Mouse (Mus musculus): ENCODE results near the gene Cbx1. TPM values are rescaled to one million over a fixed set of nuclear protein-coding genes. Genes with fewer than 3 reads are reported as not detected.
"Not testable (repeated sequence)": the region's sequence is repeated elsewhere in the genome, so short reads cannot be mapped to it uniquely, and the experiment has no call there.

Cbx1 gene
- polyA plus RNA-seq, 1 experiment from 2014 or later = 156 TPM

DNA sequence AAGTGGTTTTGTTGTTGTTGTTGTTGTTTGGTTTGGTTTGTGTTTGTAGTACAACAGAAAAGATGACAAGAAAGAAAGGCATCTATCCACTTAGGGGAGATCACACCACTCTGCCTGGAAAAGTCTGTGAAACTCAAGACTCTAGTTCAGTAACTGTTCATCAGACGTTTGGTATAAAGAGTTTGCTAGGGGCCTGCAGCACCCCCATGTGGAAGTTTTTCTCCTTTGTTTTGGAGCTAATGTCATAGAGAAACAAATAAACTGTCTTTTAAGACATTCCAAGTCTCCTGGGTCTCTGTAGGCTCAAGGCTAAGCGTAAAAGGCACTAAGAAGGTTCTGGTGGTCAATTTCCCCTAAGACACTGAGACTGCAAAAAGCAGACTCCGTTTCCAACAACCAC, 12.9 kb upstream of the Cbx1 start:
- Histone ChIP-seq H3K9ac (replicated peaks) (0 out of 2 replicates have a peak overlapping the region, but pooled peaks have one; percentile 73), H3K36me3 (peaks cover 27% of the 10 kb centered on the region), H3K9me3 (no peaks in the 10 kb centered on the region), H3K27me3 (no peaks in the 10 kb centered on the region), H3K4me1 (peaks cover 13% of the 10 kb centered on the region), H3K27ac (replicated peaks) (no peak overlapping the region), H3K4me3 (no peak overlapping the region), H3K4me2 (replicated peaks) (peak overlapping the region; percentile 88)
- ATAC-seq (ENCODE audit: low FRiP score, low read depth) = no peak
- WGBS = 61% methylated on average over 3 of the region's 3 CpGs

- peaks cover 15% of the 10 kb centered on the region; the same call in 1 of the 2 replicates for H3K36me3 ChIP-seq
- peak within 1 kb of the TSS; percentile 82 for H3K4me3 ChIP-seq
- H3K4me2 ChIP-seq (replicated peaks) = peak within 1 kb of the TSS; percentile 88
- no peaks in the 10 kb centered on the region for H3K9me3 ChIP-seq
- peak within 1 kb of the TSS; percentile 73 for H3K9ac ChIP-seq (replicated peaks)
- ATAC-seq (ENCODE audit: low FRiP score, low read depth) = peak; percentile 99
- 2% methylated on average over 59 of the region's 59 CpGs for WGBS
- H3K27ac ChIP-seq (replicated peaks) = peak within 1 kb of the TSS; percentile 46
- H3K4me1 ChIP-seq = peaks cover 13% of the 10 kb centered on the region
- H3K27me3 ChIP-seq = no peaks in the 10 kb centered on the region
Observed at GRCm38 (mm10) chr11:96776968-96777962, 11.7 kb upstream of the Cbx1 start, which contains the start of gene Snx11. Snx11 (minus strand) TSS chr11:96777559.

- H3K27me3 ChIP-seq; H3K9me3 ChIP-seq; H3K36me3 ChIP-seq; ATAC-seq (ENCODE audit: low FRiP score, low read depth): not testable (repeated sequence)
- H3K9ac ChIP-seq (replicated peaks) = peak overlapping the region; percentile 41; the same call in 1 of the 2 replicates
- peak overlapping the region; percentile 88 for H3K4me2 ChIP-seq (replicated peaks)
- 73% methylated on average over 10 of the region's 10 CpGs for WGBS
- peak overlapping the region; percentile 46 for H3K27ac ChIP-seq (replicated peaks)
- H3K4me1 ChIP-seq = peaks cover 13% of the 10 kb centered on the region
- H3K4me3 ChIP-seq = peak overlapping the region; percentile 82
Observed at GRCm38 (mm10) chr11:96778061-96778627, 10.8 kb upstream of the Cbx1 start.

DNA sequence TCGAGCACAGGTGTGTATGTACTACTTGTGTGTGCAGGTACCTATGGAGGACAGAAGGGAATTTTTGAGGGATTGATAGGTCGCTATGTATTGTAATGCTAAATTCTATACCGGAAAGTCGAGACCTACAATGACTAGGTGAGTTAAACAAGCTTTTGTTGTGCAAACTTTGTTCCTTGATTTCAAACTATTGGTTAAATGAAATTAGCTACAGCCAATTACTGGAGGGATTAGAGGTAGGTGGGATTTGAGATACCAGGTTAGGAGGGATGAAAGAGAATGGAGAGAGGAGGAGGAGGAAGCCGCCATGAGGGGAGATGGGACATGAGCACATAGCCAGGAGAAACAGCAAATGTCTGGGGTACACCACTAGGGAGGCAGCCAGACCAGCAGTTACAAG, 8.6 kb upstream of the Cbx1 start:
- Histone ChIP-seq H3K4me3 (no peak overlapping the region), H3K9ac (replicated peaks) (no peak overlapping the region), H3K27ac (replicated peaks) (no peak overlapping the region), H3K4me2 (replicated peaks) (no peak overlapping the region), H3K4me1 (peaks cover 13% of the 10 kb centered on the region), H3K27me3 (no peaks in the 10 kb centered on the region), H3K36me3 (no peaks in the 10 kb centered on the region), H3K9me3 (no peaks in the 10 kb centered on the region)
- ATAC-seq (ENCODE audit: low FRiP score, low read depth) = no peak
- WGBS = 75% methylated on average over 5 of the region's 5 CpGs

DNA sequence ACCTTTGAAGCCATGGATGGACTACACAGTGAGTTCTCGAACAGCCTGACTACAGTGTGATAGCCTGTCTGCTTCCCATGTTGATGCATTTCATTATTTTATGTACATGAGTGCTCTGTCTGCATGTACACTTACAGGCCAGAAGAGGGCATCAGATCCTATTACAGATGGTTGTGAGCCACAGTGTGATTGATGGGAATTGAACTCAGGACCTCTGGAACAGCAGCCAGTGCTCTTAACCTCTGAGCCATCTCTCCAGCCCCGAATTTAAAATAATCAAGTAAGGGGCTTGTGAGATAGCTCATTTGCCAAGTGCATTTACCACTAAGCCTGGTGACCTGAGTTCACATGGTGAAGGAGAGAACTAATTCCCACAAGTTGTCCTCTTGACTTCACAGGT, 7.5 kb upstream of the Cbx1 start:
- no peak overlapping the region for H3K4me2 ChIP-seq (replicated peaks)
- H3K9ac ChIP-seq (replicated peaks) = no peak overlapping the region
- WGBS = 69% methylated on average over 2 of the region's 2 CpGs
- no peaks in the 10 kb centered on the region for H3K36me3 ChIP-seq
- no peaks in the 10 kb centered on the region for H3K9me3 ChIP-seq
- no peak overlapping the region for H3K27ac ChIP-seq (replicated peaks)
- H3K27me3 ChIP-seq = no peaks in the 10 kb centered on the region
- no peak for ATAC-seq (ENCODE audit: low FRiP score, low read depth)
- no peak overlapping the region for H3K4me3 ChIP-seq
- H3K4me1 ChIP-seq = peaks cover 5% of the 10 kb centered on the region

DNA sequence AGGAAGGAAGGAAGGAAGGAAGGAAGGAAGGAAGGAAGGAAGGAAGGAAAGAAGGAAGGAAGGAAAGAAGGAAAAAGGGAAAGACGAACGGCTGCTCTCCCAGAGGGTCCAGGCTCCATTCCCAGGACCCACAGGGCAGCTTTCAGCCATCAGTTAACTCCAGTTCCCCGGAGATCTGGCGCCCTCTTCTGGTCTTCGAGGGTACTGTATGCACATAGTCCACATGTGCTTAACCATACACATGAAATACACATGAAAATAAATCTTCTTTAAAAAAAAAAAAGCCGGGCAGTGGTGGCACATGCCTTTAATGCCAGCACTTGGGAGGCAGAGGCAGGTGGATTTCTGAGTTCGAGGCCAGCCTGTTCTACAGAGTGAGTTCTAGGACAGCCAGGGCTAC, 4.1 kb upstream of the Cbx1 start:
- H3K4me2 ChIP-seq (replicated peaks); ATAC-seq (ENCODE audit: low FRiP score, low read depth); H3K9me3 ChIP-seq; H3K27me3 ChIP-seq; H3K27ac ChIP-seq (replicated peaks); H3K4me1 ChIP-seq; H3K36me3 ChIP-seq; H3K9ac ChIP-seq (replicated peaks); H3K4me3 ChIP-seq: not testable (repeated sequence)
- 16% methylated on average over 7 of the region's 7 CpGs for WGBS

GRCm38 (mm10) chr11:96786731-96787450, 2.0 kb upstream of the Cbx1 start:
- Histone ChIP-seq H3K27me3 (no peaks in the 10 kb centered on the region), H3K36me3 (no peaks in the 10 kb centered on the region), H3K9ac (replicated peaks) (no peak overlapping the region), H3K4me1 (peaks cover 19% of the 10 kb centered on the region), H3K4me3 (no peak overlapping the region), H3K27ac (replicated peaks) (no peak overlapping the region), H3K9me3 (no peaks in the 10 kb centered on the region), H3K4me2 (replicated peaks) (no peak overlapping the region)
- 32% methylated on average over 9 of the region's 9 CpGs for WGBS
- ATAC-seq (ENCODE audit: low FRiP score, low read depth) = no peak

GRCm38 (mm10) chr11:96789990-96790389, 1.1 kb downstream of the Cbx1 start:
- Histone ChIP-seq H3K9me3 (no peaks in the 10 kb centered on the region), H3K36me3 (no peaks in the 10 kb centered on the region; the same call in 1 of the 2 replicates), H3K27ac (replicated peaks) (no peak overlapping the region), H3K4me2 (replicated peaks) (peak overlapping the region; percentile 87), H3K4me3 (peak overlapping the region; percentile 93), H3K4me1 (peaks cover 32% of the 10 kb centered on the region), H3K9ac (replicated peaks) (peak overlapping the region; percentile 93), H3K27me3 (no peaks in the 10 kb centered on the region)
- no peak for ATAC-seq (ENCODE audit: low FRiP score, low read depth)
- 8% methylated on average over 5 of the region's 5 CpGs for WGBS

GRCm38 (mm10) chr11:96790681-96791080, 1.8 kb downstream of the Cbx1 start:
- peak overlapping the region; percentile 87 for H3K4me2 ChIP-seq (replicated peaks)
- H3K27me3 ChIP-seq = no peaks in the 10 kb centered on the region
- ATAC-seq (ENCODE audit: low FRiP score, low read depth) = no peak
- H3K9me3 ChIP-seq = no peaks in the 10 kb centered on the region
- H3K27ac ChIP-seq (replicated peaks) = no peak overlapping the region
- peak overlapping the region; percentile 93 for H3K4me3 ChIP-seq
- WGBS = 9% methylated on average over 1 of the region's 1 CpGs
- peaks cover 5% of the 10 kb centered on the region for H3K36me3 ChIP-seq
- peaks cover 32% of the 10 kb centered on the region for H3K4me1 ChIP-seq
- 0 out of 2 replicates have a peak overlapping the region, but pooled peaks have one; percentile 93 for H3K9ac ChIP-seq (replicated peaks)

DNA sequence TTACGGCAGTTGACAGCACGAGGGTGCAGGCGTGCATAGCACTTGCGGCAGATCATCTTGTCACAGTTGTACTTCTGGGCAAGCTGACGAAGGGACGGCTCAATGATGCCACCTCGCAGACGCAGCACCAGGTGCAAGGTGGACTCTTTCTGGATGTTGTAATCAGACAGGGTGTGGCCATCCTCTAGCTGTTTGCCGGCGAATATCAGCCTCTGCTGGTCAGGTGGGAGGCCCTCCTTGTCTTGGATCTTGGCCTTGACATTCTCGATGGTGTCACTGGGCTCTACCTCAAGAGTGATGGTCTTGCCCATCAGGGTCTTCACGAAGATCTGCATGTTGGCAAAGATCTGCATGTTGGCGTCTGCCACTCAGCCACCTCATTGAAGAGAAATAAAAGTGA, 6.6 kb downstream of the Cbx1 start:
- WGBS = 92% methylated on average over 13 of the region's 13 CpGs
- Histone ChIP-seq H3K9me3 (no peaks in the 10 kb centered on the region), H3K27ac (replicated peaks) (no peak overlapping the region), H3K4me2 (replicated peaks) (no peak overlapping the region), H3K9ac (replicated peaks) (no peak overlapping the region), H3K27me3 (no peaks in the 10 kb centered on the region), H3K4me1 (peaks cover 27% of the 10 kb centered on the region), H3K4me3 (no peak overlapping the region), H3K36me3 (peaks cover 26% of the 10 kb centered on the region)
- ATAC-seq (ENCODE audit: low FRiP score, low read depth) = no peak

GRCm38 (mm10) chr11:96796081-96796480, 7.2 kb downstream of the Cbx1 start:
- H3K4me1 ChIP-seq = peaks cover 21% of the 10 kb centered on the region
- H3K9ac ChIP-seq (replicated peaks) = no peak overlapping the region
- H3K9me3 ChIP-seq = no peaks in the 10 kb centered on the region
- ATAC-seq (ENCODE audit: low FRiP score, low read depth) = no peak
- 100% methylated on average over 2 of the region's 2 CpGs for WGBS
- no peak overlapping the region for H3K4me3 ChIP-seq
- no peaks in the 10 kb centered on the region for H3K27me3 ChIP-seq
- no peak overlapping the region for H3K4me2 ChIP-seq (replicated peaks)
- H3K27ac ChIP-seq (replicated peaks) = no peak overlapping the region
- H3K36me3 ChIP-seq = peaks cover 31% of the 10 kb centered on the region

DNA sequence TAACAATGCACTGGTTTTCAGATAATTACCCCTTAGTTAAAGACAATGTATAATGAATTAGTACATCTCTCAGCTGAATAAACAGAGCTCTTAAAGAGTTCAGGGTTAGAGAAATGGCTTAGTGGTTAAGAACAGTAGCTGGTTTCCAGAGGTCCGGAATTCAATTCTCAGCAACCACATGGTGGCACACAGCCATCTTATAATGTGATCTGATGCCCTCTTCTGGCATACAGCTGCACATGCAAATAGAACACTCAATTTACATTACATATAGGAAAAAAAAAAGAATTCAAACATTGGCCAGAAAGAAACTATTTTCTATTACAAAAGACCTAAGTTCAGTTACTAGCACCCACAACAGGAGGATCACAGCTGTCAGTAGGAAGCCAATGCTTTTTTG, 7.7 kb downstream of the Cbx1 start:
- peaks cover 36% of the 10 kb centered on the region for H3K36me3 ChIP-seq
- H3K27me3 ChIP-seq = no peaks in the 10 kb centered on the region
- H3K4me1 ChIP-seq = peaks cover 18% of the 10 kb centered on the region
- no peak overlapping the region for H3K4me3 ChIP-seq
- H3K4me2 ChIP-seq (replicated peaks) = no peak overlapping the region
- H3K27ac ChIP-seq (replicated peaks) = no peak overlapping the region
- H3K9me3 ChIP-seq = no peaks in the 10 kb centered on the region
- ATAC-seq (ENCODE audit: low FRiP score, low read depth) = no peak
- H3K9ac ChIP-seq (replicated peaks) = no peak overlapping the region
- WGBS = 80% methylated on average over 1 of the region's 1 CpGs
